Mouse (Mus musculus) layer of hippocampus, adult 9-10 months (tissue): Measurements from ENCODE around the gene Gm3411.
"Not testable (repeated sequence)": the region's sequence is repeated elsewhere in the genome, so short reads cannot be mapped to it uniquely, and the experiment has no call there.

ENCODE experiments used
- DNase-seq: peaks from one replicate; pipeline ENCODE4 v3.0.0; 2022; ENCODE audit warnings: low spot score

The Gm3411 gene

DNA sequence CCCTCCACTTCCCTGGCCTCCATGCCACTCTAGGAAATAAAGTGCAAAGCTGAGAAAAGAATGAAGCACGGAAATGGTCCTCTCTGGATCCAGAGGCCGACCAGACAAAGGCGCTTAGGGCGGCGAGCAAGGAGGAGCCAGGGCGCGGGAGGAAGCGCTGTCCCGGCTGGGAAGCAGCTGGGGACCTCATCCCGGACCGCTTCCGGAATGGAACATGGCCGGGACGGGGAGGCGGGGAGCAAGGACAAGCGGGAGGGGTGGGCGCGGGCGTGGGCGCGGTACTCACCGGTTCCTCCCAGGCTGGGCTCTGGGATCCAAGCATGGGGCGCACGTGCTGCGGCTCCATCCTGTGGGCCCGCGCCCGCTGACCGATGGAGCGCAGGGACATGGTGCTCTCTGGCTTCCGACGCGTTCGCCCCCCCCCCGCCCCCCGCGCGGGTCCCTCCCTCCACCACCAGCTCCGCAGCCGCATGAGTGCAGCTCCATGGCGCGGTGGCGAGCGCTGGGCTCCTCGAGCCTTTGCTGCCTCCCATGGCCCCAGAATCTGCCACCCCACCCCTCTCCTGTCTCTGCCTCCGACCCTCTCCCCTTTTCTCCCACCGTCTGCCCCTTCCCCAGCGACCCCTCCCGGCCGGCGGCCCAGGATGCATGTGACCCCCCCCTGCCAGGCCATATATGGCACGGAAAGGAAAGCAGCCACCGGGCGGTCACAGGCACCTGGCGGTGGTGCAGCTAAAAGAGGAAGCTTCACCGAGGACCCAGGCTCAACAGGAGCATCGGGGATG, at the start of gene Gm3411:
Gene Gm3411 (minus strand): TSS at position 320 of the 785 bp plus-strand sequence.
- not testable (repeated sequence) for DNase-seq

DNA sequence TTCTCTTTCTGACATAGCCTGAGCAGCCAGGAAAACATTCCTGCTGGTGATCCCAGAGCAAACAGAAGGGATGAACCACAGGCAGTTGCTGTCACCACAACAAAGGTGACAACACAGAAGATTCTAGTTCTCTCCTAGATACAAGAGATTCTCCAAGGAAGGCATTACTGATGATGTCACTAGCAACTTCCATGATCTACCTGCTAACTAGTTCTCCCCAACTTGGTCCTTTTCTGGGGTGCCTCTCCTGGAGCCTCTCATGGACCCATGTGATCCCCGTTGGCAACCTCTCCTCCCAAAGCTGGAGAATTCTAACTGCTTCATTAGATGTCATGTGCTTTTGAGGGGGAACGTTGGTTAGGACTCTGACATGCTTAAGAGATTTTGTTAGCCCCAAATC, 17.7 kb upstream of the Gm3411 start, which contains the start of gene Gm21103:
Gene Gm21103 (minus strand): TSS at position 101 of the 400 bp plus-strand sequence.
- DNase-seq: not testable (repeated sequence)

DNA sequence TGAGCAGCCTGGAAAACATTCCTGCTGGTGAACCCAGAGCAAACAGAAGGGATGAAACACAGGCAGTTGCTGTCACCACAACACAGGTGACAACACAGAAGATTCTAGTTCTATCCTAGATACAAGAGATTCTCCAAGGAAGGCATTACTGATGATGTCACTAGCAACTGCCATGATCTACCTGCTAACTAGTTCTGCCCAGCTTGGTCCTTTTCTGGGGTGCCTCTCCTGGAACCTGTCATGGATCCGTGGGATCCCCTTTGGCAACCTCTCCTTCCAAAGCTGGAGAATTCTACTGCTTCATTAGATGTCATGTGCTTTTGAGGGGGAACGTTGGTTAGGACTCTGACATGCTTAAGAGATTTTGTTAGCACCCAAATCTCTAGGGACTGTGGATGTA, 67.9 kb downstream of the Gm3411 start, which contains the start of gene Gm21560:
Gene Gm21560 (minus strand): TSS at position 101 of the 400 bp plus-strand sequence.
- not testable (repeated sequence) for DNase-seq
